Mouse (Mus musculus) liver, postnatal 0 days (tissue): ENCODE data around the gene F8a.

ENCODE experiments used
- CTCF ChIP-seq: sonication (generic); IDR thresholded peaks from 2 replicates; pipeline ENCODE4 v1.5.1; 2016; ENCODE audit warnings: antibody characterized with exemption, low read depth
- EP300 ChIP-seq: IDR thresholded peaks from 2 replicates; pipeline ENCODE4 v1.6.1; 2016; ENCODE audit warnings: antibody characterized with exemption, low read depth, mild to moderate bottlenecking

DNA sequence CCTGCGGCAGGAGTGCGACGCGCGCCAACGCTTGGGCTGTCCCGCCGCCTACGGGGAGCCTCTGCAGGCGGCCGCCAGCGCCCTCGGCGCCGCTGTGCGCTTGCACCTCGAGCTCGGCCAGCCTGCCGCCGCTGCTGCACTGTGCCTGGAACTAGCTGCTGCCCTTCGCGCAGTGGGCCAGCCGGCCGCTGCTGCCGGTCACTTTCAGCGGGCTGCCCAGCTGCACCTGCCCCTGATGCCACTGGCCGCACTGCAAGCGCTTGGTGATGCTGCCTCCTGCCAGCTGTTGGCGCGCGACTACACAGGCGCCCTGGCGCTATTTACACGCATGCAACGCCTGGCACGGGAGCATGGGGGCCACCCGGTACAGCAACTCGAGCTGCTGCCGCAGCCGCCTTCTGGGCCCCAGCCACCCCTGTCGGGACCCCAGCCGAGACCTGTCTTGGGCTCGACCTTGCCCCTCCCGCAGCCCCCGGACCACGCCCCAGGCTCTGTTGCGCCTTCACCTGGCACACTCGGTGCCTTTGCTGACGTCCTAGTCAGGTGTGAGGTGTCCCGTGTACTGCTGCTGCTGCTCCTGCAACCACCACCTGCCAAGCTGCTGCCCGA is 619 bp downstream of the F8a start:
- TF ChIP-seq CTCF (0 out of 2 replicates have a peak, but pooled peaks have one; percentile 15), EP300 (no peak)
